Mouse (Mus musculus) liver, adult (tissue): ENCODE data around the gene Btbd35f27.
"Not testable (repeated sequence)": the region's sequence is repeated elsewhere in the genome, so short reads cannot be mapped to it uniquely, and the experiment has no call there.

Source experiments
- GATA4 ChIP-seq: IDR thresholded peaks from 2 replicates; pipeline ENCODE4 v1.6.1; 2014; ENCODE audit warnings: mild to moderate bottlenecking, low read length; ENCODE audit not compliant: insufficient replicate concordance

Gene Btbd35f27

DNA sequence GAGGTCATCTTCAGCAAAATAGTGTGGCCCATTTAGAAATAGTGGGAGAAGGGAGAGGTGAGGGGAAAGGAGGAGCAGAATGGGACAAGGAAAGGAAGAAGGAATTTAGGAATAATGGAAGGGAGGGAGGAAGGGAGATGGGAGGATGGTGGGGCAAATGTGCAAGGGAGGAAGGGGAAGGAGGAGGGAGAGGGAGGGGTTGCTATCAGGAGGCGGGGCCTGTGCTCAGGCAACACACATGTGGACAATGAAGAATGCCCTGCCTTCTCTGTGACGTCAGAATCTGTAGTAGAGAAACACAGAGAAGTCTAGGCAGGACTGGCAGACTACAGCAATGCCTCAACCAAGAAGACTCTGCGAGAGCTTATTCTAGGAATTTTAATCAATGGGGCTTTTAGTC lies at the start of gene Btbd35f27:
Gene Btbd35f27 (plus strand): TSS at position 301 of the 400 bp plus-strand sequence.
- TF ChIP-seq GATA4, result not testable (repeated sequence)
